Mouse (Mus musculus) thymus, adult 2 months (tissue): ENCODE data around the gene Ang5. TPM values are rescaled to one million over a fixed set of nuclear protein-coding genes. Genes with fewer than 3 reads are reported as not detected.
"Not testable (repeated sequence)": the region's sequence is repeated elsewhere in the genome, so short reads cannot be mapped to it uniquely, and the experiment has no call there.

Experiments
- DNase-seq: peaks from one replicate; pipeline ENCODE4 v3.0.0; 2021
- H3K27ac ChIP-seq: fragments of 200-500 bp; 2 replicates; pipeline ENCODE4 v1.5.1; 2012; ENCODE audit warnings: low read length, control low read depth; ENCODE audit not compliant: control insufficient read depth, insufficient read depth
- H3K27me3 ChIP-seq: fragments of 200-500 bp; 2 replicates; pipeline ENCODE4 v1.6.1; 2012; ENCODE audit warnings: mild to moderate bottlenecking, low read length, moderate library complexity, mixed read lengths; ENCODE audit not compliant: control insufficient read depth, insufficient read depth
- H3K36me3 ChIP-seq: fragments of 200-500 bp; 2 replicates; pipeline ENCODE4 v1.6.1; 2012; ENCODE audit warnings: mild to moderate bottlenecking, low read length, moderate library complexity; ENCODE audit not compliant: control insufficient read depth, insufficient read depth
- H3K4me1 ChIP-seq: fragments of 200-500 bp; replicated peaks from 2 replicates; pipeline ENCODE4 v1.6.1; 2012; ENCODE audit warnings: low read length; ENCODE audit not compliant: control insufficient read depth, insufficient read depth
- H3K4me3 ChIP-seq: fragments of 200-500 bp; 2 replicates; pipeline ENCODE4 v1.5.1; 2012; ENCODE audit warnings: mild to moderate bottlenecking, low read length, control low read depth, moderate library complexity; ENCODE audit not compliant: control insufficient read depth, insufficient read depth
- CTCF ChIP-seq: fragments of 200-500 bp; IDR thresholded peaks from 2 replicates; pipeline ENCODE4 v1.5.1; 2012; ENCODE audit warnings: mild to moderate bottlenecking, control low read depth, low read length, moderate library complexity, borderline replicate concordance; ENCODE audit not compliant: control insufficient read depth, poor library complexity, insufficient read depth; ENCODE audit errors: extremely low read depth
- POLR2A ChIP-seq: fragments of 200-500 bp; IDR thresholded peaks from 2 replicates; pipeline ENCODE4 v1.6.1; 2012; ENCODE audit warnings: mild to moderate bottlenecking, low read length, control low read depth, moderate library complexity; ENCODE audit not compliant: control insufficient read depth, poor library complexity, insufficient read depth; ENCODE audit errors: extremely low read depth
- WGBS: fragments of 180-500 bp; shearing (Covaris S2); methylation state at CpG from one replicate; pipeline ENCODE4 v1.1.7; 2018; 5-methylcytosine and 5-hydroxymethylcytosine counted together
- polyA plus RNA-seq: library from polyadenylated mRNA; depleted of rRNA; stranded (reverse); fragments of >200 nt; gene quantifications from 2 replicates; pipeline ENCODE4 v1.2.3, GENCODE M21; 2012

Gene Ang5
- polyA plus RNA-seq, 1 experiment: not detected

DNA sequence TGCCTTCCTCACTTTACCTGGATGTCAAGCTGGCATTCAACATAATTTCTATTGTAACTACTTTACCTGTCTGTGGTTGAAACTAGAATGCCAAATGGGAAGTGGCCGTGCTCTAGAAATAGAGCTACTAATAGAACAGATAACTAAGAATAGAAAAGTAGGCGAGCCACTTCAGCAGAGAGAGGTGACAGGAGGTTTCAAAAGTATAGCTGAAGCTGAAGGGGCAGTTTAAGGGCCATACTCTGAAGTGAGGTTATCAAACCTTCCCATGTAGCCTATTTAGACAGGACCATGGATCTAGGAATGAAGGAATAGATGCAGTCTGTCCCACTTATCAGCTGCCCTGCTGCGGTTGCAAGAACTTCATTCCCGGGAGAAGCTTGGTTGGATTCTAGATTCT, 26.6 kb downstream of the Ang5 start:
- TF ChIP-seq CTCF (no peak), POLR2A (no peak)
- no peak overlapping the region for H3K4me3 ChIP-seq
- H3K27me3 ChIP-seq: no peaks in the 10 kb centered on the region
- WGBS: 68% methylated on average over 4 of the region's 4 CpGs
- no peaks in the 10 kb centered on the region for H3K4me1 ChIP-seq
- H3K36me3 ChIP-seq: no peaks in the 10 kb centered on the region
- no peak for DNase-seq
- H3K27ac ChIP-seq: no peak overlapping the region

DNA sequence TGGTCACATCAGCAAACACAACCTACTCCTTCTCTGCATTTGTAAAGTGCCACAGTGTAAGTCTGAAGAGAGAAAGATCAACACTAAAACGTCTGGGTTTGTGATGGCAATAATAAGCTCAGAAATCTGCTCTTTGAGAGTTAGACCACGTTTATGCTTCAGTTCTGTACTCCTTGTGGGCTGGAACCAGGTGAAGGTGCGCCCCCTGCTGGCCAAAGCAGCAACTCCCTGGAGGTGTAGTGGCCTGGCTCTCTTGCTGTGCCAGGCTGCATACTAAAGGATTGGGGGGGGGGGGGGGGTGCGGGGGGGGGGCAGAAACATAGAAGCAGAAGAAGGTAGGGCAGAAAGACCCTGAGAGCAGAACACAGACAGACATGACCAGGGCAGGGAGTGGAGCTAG, 27.0 kb downstream of the Ang5 start:
- H3K4me1 ChIP-seq: no peaks in the 10 kb centered on the region
- TF ChIP-seq POLR2A (no peak), CTCF (peak; percentile 75)
- no peak overlapping the region for H3K27ac ChIP-seq
- no peaks in the 10 kb centered on the region for H3K27me3 ChIP-seq
- no peak overlapping the region for H3K4me3 ChIP-seq
- no peaks in the 10 kb centered on the region for H3K36me3 ChIP-seq
- peak; percentile 31 for DNase-seq
- 2% methylated on average over 3 of the region's 4 CpGs for WGBS

DNA sequence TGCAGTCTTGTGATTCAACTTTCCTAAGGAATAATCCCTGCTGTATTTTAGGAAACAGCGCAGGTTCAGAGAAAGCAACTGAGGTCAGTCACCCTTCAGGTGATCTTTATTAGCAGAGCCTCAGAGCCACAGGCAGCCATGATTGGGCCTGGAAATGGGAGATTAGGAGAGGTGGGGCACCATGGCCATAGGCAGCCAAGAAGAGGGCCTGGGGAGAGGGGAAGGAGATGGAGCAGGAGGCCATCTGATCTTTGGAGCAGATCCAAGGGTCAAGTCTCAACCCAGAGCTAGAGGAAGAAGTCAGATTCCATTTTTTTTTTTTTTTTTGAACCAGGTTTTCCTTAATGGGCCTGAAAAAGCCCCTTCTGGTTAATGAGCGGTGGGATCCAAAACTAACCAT, 29.3 kb downstream of the Ang5 start:
- TF ChIP-seq CTCF (no peak), POLR2A (no peak)
- H3K4me1 ChIP-seq: no peaks in the 10 kb centered on the region
- H3K36me3 ChIP-seq: no peaks in the 10 kb centered on the region
- WGBS: 88% methylated on average over 2 of the region's 2 CpGs
- H3K27me3 ChIP-seq: no peaks in the 10 kb centered on the region
- H3K4me3 ChIP-seq: no peak overlapping the region
- no peak for DNase-seq
- H3K27ac ChIP-seq: no peak overlapping the region

DNA sequence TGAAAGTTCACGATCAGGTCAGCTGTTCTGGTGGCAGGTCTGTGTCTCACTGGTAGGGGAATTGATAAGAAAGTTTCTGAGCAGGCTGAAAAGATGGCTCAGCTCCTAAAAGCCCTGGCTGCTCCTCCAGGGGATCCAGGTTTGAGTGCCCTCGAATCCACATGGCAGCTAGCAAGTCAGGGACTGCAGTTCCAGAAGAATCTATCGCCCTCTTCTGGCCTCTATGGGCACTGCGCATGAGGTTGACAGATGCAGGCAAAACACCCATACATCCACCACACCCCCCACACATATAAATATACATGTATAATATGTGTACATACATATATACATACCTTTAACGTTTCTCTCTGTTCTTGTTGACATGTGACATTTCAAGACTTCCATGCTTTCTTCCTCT, 30.5 kb downstream of the Ang5 start:
- peak; percentile 47; the same call in 1 of the 2 replicates for TF ChIP-seq CTCF
- H3K27ac ChIP-seq, H3K27me3 ChIP-seq, H3K4me3 ChIP-seq, H3K36me3 ChIP-seq, H3K4me1 ChIP-seq: not testable (repeated sequence)
- WGBS: 22% methylated on average over 5 of the region's 5 CpGs
- peak; percentile 61 for DNase-seq

DNA sequence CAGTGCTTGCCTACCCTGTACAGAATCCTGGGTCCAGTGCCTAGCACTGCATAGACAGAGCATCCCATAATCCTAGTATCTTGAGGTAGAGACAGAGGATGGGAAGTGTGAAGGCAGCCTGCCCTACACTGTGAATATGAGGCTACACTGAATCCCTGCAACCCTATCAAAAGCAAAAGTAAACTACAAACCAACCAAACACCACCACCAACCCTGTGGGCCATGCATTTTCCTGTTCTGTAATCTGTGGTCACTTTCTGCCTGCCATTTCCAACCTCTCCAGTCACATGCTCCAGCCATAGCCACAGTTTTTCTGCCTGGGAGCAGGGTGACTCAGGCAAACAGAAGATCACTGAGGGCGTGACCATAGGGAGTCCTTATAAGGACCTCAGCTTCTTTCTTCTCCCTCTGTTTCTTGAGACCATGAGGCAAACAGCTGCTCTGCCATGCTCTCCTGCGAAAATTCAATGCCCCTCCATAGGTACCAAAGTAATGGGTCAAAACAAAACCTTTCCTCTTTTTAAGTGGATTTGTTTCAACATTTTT, 41.7 kb downstream of the Ang5 start:
- H3K27me3 ChIP-seq, DNase-seq, H3K4me1 ChIP-seq, H3K36me3 ChIP-seq, H3K27ac ChIP-seq, H3K4me3 ChIP-seq: not testable (repeated sequence)
- 44% methylated on average over 2 of the region's 2 CpGs for WGBS

DNA sequence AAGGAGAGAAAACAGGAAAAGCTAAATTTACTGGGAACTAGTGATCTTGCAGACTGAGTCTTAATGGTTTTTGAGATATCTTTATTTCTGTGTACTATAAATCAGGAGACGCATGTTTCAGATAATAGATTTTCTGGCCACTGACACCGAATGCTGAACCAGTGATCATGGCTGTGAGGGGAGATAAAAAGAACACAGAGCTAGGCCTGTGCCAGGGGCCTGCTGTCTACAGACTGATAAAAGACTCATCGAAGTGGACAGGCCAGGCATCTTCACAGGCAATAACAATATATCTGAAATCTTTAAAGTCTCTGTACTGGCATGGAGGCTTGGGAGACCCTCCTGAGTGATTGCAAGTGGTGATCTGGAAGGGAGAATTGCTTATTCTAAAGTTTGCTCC, 44.7 kb downstream of the Ang5 start:
- no peak for DNase-seq
- Histone ChIP-seq H3K4me3 (no peak overlapping the region), H3K27me3 (no peaks in the 10 kb centered on the region), H3K27ac (no peak overlapping the region), H3K36me3 (no peaks in the 10 kb centered on the region), H3K4me1 (no peaks in the 10 kb centered on the region)
- no peak for TF ChIP-seq POLR2A
- TF ChIP-seq CTCF: no peak
- WGBS: 95% methylated on average over 3 of the region's 3 CpGs

DNA sequence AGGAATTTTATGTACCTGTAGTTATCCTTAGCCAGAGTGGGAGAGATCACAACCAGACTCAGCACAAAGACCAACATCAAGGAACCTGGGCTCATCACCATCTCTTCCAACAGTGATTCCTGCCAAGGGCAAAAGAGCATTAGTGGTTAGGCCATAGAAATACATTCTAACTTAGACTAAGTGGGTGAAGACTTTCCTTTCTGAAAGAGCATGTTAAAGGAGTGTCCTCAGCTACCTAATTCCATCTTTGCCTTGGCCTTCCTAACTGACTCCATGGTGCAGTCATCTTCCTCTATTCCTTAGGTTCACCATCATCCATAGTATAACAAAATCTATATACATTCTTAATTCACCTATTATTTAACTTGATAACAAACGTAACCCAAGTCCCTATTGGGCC, 45.3 kb downstream of the Ang5 start, which contains the start of gene Ang6:
Gene Ang6 (minus strand): TSS at position 101 of the 400 bp plus-strand sequence.
- 81% methylated on average over 1 of the region's 1 CpGs for WGBS
- no peak for TF ChIP-seq CTCF
- TF ChIP-seq POLR2A: no peak
- Histone ChIP-seq H3K27me3 (no peaks in the 10 kb centered on the region), H3K4me1 (no peaks in the 10 kb centered on the region), H3K27ac (no peak within 1 kb of the TSS), H3K4me3 (no peak within 1 kb of the TSS), H3K36me3 (no peaks in the 10 kb centered on the region)
- no peak for DNase-seq

DNA sequence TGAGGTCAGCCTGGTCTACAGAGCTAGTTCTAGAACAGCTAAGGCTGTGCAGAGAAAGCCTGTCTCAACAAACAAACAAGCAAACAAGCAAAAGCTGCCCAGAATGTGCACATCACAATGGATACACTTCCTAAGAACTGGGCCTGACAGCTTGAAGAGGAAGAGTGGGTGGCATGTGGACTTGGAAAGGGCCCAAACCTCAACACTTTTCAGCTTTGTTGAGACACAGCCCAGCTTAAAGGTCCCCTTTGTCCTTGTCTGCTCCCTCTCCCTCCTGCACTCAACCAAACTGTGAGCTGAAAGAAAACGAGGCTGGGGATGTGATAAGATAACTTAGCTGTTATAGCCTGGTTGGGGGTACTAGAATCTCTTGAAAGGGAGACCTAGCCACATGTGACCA, 51.2 kb downstream of the Ang5 start:
- DNase-seq, H3K27ac ChIP-seq, H3K4me1 ChIP-seq, H3K27me3 ChIP-seq, H3K36me3 ChIP-seq, H3K4me3 ChIP-seq: not testable (repeated sequence)
- no CpG with 5 or more reads among the region's 1 CpGs for WGBS

DNA sequence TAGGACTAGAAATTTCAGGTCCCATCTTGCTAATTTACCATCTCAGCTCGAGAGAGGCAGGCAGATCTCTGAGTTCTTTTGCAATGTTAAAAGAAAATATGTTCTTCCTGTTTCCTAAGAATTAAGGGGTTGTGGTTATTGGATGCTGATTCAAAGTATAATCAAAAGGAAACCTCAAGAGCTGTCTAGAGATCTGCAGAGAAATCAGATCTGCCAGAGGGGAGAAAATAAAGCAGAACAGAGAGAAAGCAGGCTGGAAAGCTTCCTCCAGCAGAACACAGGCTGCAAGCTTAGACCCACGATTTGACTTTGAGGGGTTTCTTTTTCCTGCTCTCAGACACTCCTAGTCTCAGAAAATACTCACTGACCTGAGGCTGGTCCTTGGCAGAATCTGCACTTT, 52.8 kb downstream of the Ang5 start:
- not testable (repeated sequence) for H3K27ac ChIP-seq, H3K4me1 ChIP-seq, DNase-seq, H3K4me3 ChIP-seq, H3K27me3 ChIP-seq, H3K36me3 ChIP-seq
- WGBS: 0% methylated on average over 2 of the region's 2 CpGs
